ENCODE assay signal across 8 mouse cellular contexts in the genomic region with DNA sequence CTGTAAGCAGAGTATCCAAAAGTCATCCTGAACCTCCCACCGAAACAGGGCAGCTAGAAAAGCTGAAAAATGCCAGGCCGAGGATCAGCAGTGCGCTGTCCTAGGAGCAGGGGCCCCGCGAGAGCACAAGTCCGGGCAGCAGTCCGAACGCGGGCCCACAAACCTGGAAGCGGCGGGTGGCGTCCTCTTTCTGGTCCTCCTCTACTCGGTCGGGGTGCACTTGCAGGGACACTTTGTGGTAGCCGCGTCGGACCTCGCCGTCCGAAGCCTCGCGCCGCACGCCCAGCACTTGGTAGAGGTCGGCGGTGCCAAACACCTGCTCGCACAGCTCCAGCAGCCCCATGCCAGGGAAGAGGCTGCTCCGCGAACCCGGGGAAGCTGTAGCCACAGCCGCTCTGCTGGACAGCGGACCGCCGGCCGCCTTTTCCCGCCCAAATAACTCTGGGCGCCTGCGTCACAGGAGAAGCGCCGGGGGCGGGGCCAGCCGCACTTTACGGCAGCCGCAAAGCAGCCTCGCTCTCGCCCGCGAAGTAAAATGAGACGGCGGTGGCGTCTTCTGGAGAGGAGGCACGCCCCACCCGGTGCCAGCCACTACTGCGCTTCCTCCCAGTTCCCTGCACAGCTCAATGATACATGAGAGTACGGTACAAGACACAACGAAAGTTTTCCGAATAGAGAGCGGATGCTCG. TPM values are rescaled to one million over a fixed set of nuclear protein-coding genes. Genes with fewer than 3 reads are reported as not detected.
A peak's percentile ranks its signal among the peaks of the same experiment; 100 is the strongest.
DNase-seq lines count a peak whose midpoint lies in the region; ATAC-seq and TF ChIP-seq lines count a peak whose summit lies in the region.

A gene (minus strand): TSS at position 470 of the 689 bp plus-strand sequence.

- peaks cover 39 to 63% of the 10 kb centered on the region in 2 experiments for H3K36me3 ChIP-seq in CH12.LX (replicated peaks in 1 of 2; ENCODE audit: control insufficient read depth in 1 of 2, insufficient read depth in 1 of 2, low read length in 1 of 2)
- peaks cover 40% of the 10 kb centered on the region for H3K36me3 ChIP-seq in forebrain, embryonic 12.5 days (replicated peaks)
- peaks cover 33% of the 10 kb centered on the region for H3K36me3 ChIP-seq in liver, postnatal 0 days (replicated peaks; ENCODE audit: insufficient read depth, low read length)
- H3K36me3 ChIP-seq in neural tube, embryonic 14.5 days (ENCODE audit: control insufficient read depth, insufficient read depth, low read length), result peaks cover 6% of the 10 kb centered on the region; the same call in 1 of the 2 replicates

- H3K9ac ChIP-seq in CH12.LX (ENCODE audit: insufficient read depth, low read depth), result peak within 1 kb of the TSS; percentile 81
- H3K9ac ChIP-seq in forebrain, embryonic 12.5 days, result peak within 1 kb of the TSS; percentile 87
- H3K9ac ChIP-seq in liver, postnatal 0 days (replicated peaks), result peak within 1 kb of the TSS; percentile 85
- H3K9ac ChIP-seq in neural tube, embryonic 14.5 days (replicated peaks; ENCODE audit: low read depth, low read length), result peak within 1 kb of the TSS; percentile 52

- H3K4me2 ChIP-seq in CH12.LX (ENCODE audit: insufficient read depth, low read depth, poor library complexity, severe bottlenecking), result peak within 1 kb of the TSS; percentile 97
- H3K4me2 ChIP-seq in forebrain, embryonic 12.5 days, result peak within 1 kb of the TSS; percentile 83
- peak within 1 kb of the TSS; percentile 84 for H3K4me2 ChIP-seq in liver, postnatal 0 days (ENCODE audit: low read depth, low read length)
- H3K4me2 ChIP-seq in neural tube, embryonic 14.5 days (ENCODE audit: low read depth, low read length), result peak within 1 kb of the TSS; percentile 63

- peak within 1 kb of the TSS; percentile 70 for H3K27ac ChIP-seq in CH12.LX (ENCODE audit: insufficient read depth, low read depth)
- H3K27ac ChIP-seq in forebrain, embryonic 12.5 days, result peak within 1 kb of the TSS; percentile 80
- peak within 1 kb of the TSS; percentile 73 for H3K27ac ChIP-seq in liver, postnatal 0 days (ENCODE audit: low read depth)
- peak within 1 kb of the TSS; percentile 68; the same call in 1 of the 2 replicates for H3K27ac ChIP-seq in neural tube, embryonic 14.5 days (ENCODE audit: low read depth, low read length)

- H3K4me1 ChIP-seq in CH12.LX (ENCODE audit: control insufficient read depth in 1 of 2, insufficient read depth in 2 of 2), result peaks cover 15 to 49% of the 10 kb centered on the region in 2 experiments
- H3K4me1 ChIP-seq in forebrain, embryonic 12.5 days, result peaks cover 43% of the 10 kb centered on the region
- peaks cover 27% of the 10 kb centered on the region for H3K4me1 ChIP-seq in liver, postnatal 0 days (ENCODE audit: insufficient read depth)
- peaks cover 11% of the 10 kb centered on the region for H3K4me1 ChIP-seq in neural tube, embryonic 14.5 days (ENCODE audit: control insufficient read depth, insufficient read depth, low read length)

- peaks cover 54% of the 10 kb centered on the region for H3K79me2 ChIP-seq in CH12.LX (replicated peaks; ENCODE audit: control insufficient read depth, extremely low read depth, insufficient read depth, poor library complexity, severe bottlenecking)

- no peak for TF ChIP-seq CTCF in CH12.LX (conservative IDR thresholded peaks at IDR 0.05 in 1 of 2, IDR thresholded peaks at IDR 0.05 in 1 of 2; ENCODE audit: low read depth in 2 of 2, low read length in 2 of 2)
- no peak for TF ChIP-seq CTCF in liver, postnatal 0 days (IDR thresholded peaks at IDR 0.05; ENCODE audit: low read depth)

- H3K4me3 ChIP-seq in CH12.LX (replicated peaks in 1 of 3; ENCODE audit: low read depth in 2 of 3, low read length in 2 of 3, poor library complexity in 1 of 3), result peak within 1 kb of the TSS; percentile 75 to 95 (median 89)
- H3K4me3 ChIP-seq in forebrain, embryonic 12.5 days (replicated peaks), result peak within 1 kb of the TSS; percentile 81
- peak within 1 kb of the TSS; percentile 77 for H3K4me3 ChIP-seq in liver, postnatal 0 days (ENCODE audit: low read depth, low read length)
- peak within 1 kb of the TSS; percentile 62 for H3K4me3 ChIP-seq in neural tube, embryonic 14.5 days (ENCODE audit: low read depth, low read length)

- under 1% methylated on average over 59 of the region's 59 CpGs for WGBS in forebrain, embryonic 12.5 days
- WGBS in large intestine, adult 2 months, result under 1% methylated on average over 59 of the region's 59 CpGs
- under 1% methylated on average over 58 of the region's 59 CpGs for WGBS in liver, postnatal 0 days (ENCODE audit: insufficient replicate concordance)
- WGBS in neural tube, embryonic 14.5 days, result under 1% methylated on average over 59 of the region's 59 CpGs

- H3K27me3 ChIP-seq in CH12.LX (replicated peaks), result no peaks in the 10 kb centered on the region
- no peaks in the 10 kb centered on the region for H3K27me3 ChIP-seq in forebrain, embryonic 12.5 days
- H3K27me3 ChIP-seq in liver, postnatal 0 days (ENCODE audit: insufficient read depth, low read length), result no peaks in the 10 kb centered on the region
- no peaks in the 10 kb centered on the region for H3K27me3 ChIP-seq in neural tube, embryonic 14.5 days (ENCODE audit: control insufficient read depth, insufficient read depth, low read length)

- no peak for TF ChIP-seq RAD21 in CH12.LX (IDR thresholded peaks at IDR 0.05; ENCODE audit: low read depth, low read length)

- no peak for TF ChIP-seq EP300 in CH12.LX (IDR thresholded peaks at IDR 0.05; ENCODE audit: low read length)
- TF ChIP-seq EP300 in liver, postnatal 0 days (IDR thresholded peaks at IDR 0.05; ENCODE audit: low read depth), result no peak; the same call in 1 of the 2 replicates

- ATAC-seq in forebrain, embryonic 12.5 days (ENCODE audit: low FRiP score), result peak; percentile 78
- ATAC-seq in liver, postnatal 0 days, result peak; percentile 65
- peak; percentile 70 for ATAC-seq in neural tube, embryonic 14.5 days (ENCODE audit: low read depth)

- in situ Hi-C loops in CH12.LX (cut with MboI; ENCODE audit: low pct_ligation_motif_present, low pct_unique_long_range_greater_than_20kb, low sequenced_read_pairs), result loop anchor here (5.0 kb wide), 1 partner anchor 41 kb away; a partner anchor contains a TSS

- TF ChIP-seq POLR2A in CH12.LX (IDR thresholded peaks at IDR 0.05; ENCODE audit: low read depth, low read length), result peak; percentile 89

- dilution Hi-C loops in CH12.LX (cut with MboI; ENCODE audit: extremely low pct_ligation_motif_present, extremely low pct_unique_long_range_greater_than_20kb, low sequenced_read_pairs), result no loop called here

- peak; percentile 91 for DNase-seq in CH12.LX (ENCODE audit: extremely low read depth)
- peak; percentile 83 for DNase-seq in c-Kit-positive CD71-positive TER-119-negative erythroid progenitor cells, embryonic 14.5 days (ENCODE audit: low read depth)
- peak; percentile 97 for DNase-seq in heart, postnatal 10 days
- peak; percentile 57 for DNase-seq in large intestine, adult 2 months (ENCODE audit: low read depth, low spot score)
- peak; percentile 96 for DNase-seq in liver, postnatal 0 days
- peak; percentile 99 for DNase-seq in testis, postnatal 10 days (ENCODE audit: low spot score)

- H3K9me3 ChIP-seq in CH12.LX (replicated peaks; ENCODE audit: low read length), result no peaks in the 10 kb centered on the region
- no peaks in the 10 kb centered on the region for H3K9me3 ChIP-seq in forebrain, embryonic 12.5 days
- H3K9me3 ChIP-seq in liver, postnatal 0 days (ENCODE audit: low read length), result no peaks in the 10 kb centered on the region
- H3K9me3 ChIP-seq in neural tube, embryonic 14.5 days (ENCODE audit: control insufficient read depth, low read length), result no peaks in the 10 kb centered on the region

- intact Hi-C loops in heart, postnatal 10 days (cut with DNase I), result no loop called here

TF ChIP-seq in CH12.LX, 34 proteins besides CTCF, POLR2A, EP300 and RAD21:
- TF ChIP-seq NELFE (IDR thresholded peaks at IDR 0.05; ENCODE audit: low read depth, low read length) (peak; percentile 75), CHD2 (IDR thresholded peaks at IDR 0.05; ENCODE audit: low read length) (no peak), IRF4 (IDR thresholded peaks at IDR 0.05; ENCODE audit: low read depth, low read length) (peak; percentile 63), ETS1 (conservative IDR thresholded peaks at IDR 0.05; ENCODE audit: low read depth, low read length) (no peak), ELF1 (IDR thresholded peaks at IDR 0.05; ENCODE audit: low read depth, low read length) (peak; percentile 65), KAT2A (IDR thresholded peaks at IDR 0.05; ENCODE audit: insufficient replicate concordance, low read length) (peak; percentile 88; the same call in 1 of the 2 replicates), MXI1 (IDR thresholded peaks at IDR 0.05; ENCODE audit: low read depth, low read length) (peak; percentile 80), TCF12 (IDR thresholded peaks at IDR 0.05; ENCODE audit: low read depth, low read length) (peak; percentile 83), PAX5 (IDR thresholded peaks at IDR 0.05; ENCODE audit: low read length) (no peak), ZC3H11A (IDR thresholded peaks at IDR 0.05; ENCODE audit: low read depth, low read length) (no peak), GABPA (IDR thresholded peaks at IDR 0.05; ENCODE audit: insufficient replicate concordance, low read depth, low read length) (no peak), HCFC1 (IDR thresholded peaks at IDR 0.05; ENCODE audit: low read depth, low read length) (peak; percentile 86), MEF2A (IDR thresholded peaks at IDR 0.05; ENCODE audit: borderline replicate concordance, low read depth, low read length) (0 out of 2 replicates have a peak, but pooled peaks have one; percentile 39), SIN3A (IDR thresholded peaks at IDR 0.05; ENCODE audit: low read length) (peak; percentile 87), ZMIZ1 (IDR thresholded peaks at IDR 0.05; ENCODE audit: low read depth, low read length) (peak; percentile 93), E2F4 (IDR thresholded peaks at IDR 0.05; ENCODE audit: insufficient replicate concordance, low read depth, low read length) (peak; percentile 65; the same call in 1 of the 2 replicates), POLR2AphosphoS2 (IDR thresholded peaks at IDR 0.05; ENCODE audit: low read depth, low read length) (0 out of 2 replicates have a peak, but pooled peaks have one; percentile 18), NRF1 (IDR thresholded peaks at IDR 0.05; ENCODE audit: low read depth, low read length) (peak; percentile 78), JUN (IDR thresholded peaks at IDR 0.05; ENCODE audit: insufficient read depth, low read depth, low read length) (no peak)

RNA-seq across cellular contexts. Expression of the gene that starts here (rescaled TPM):
- total RNA-seq in CH12.LX (2012; rRNA removed), result 123 and 147 TPM in 2 replicates
- 223 and 261 TPM in 2 replicates for total RNA-seq in CH12.LX (2014; rRNA removed)
- polyA plus RNA-seq in CH12.LX (2012; ENCODE audit: insufficient read length, low read depth), result 166 and 208 TPM in 2 replicates
- polyA plus RNA-seq in forebrain, embryonic 12.5 days (2016; fragmentation: Nextera tagmentation; extraction: Ambion mirVana), result 288 and 299 TPM in 2 replicates
- total RNA-seq in heart, postnatal 10 days (2021), result 10 to 100 TPM; 19.7 to 24.5 TPM
- 14.7 and 20.4 TPM in 2 replicates for polyA plus RNA-seq in large intestine, adult 2 months (2012; rRNA removed)
- polyA plus RNA-seq in liver, postnatal 0 days (2015; fragmentation: Nextera tagmentation; extraction: Ambion mirVana), result 54.9 and 56.4 TPM in 2 replicates
- polyA plus RNA-seq in neural tube, embryonic 14.5 days (2014; fragmentation: Nextera tagmentation; extraction: Ambion mirVana), result 73.8 and 111 TPM in 2 replicates

Comparison
In these comparisons a context has a peak if more than half of its experiments do, and no peak if none do; other contexts are left out.
1. Peak in every context shown above with its lines: DNase-seq, ATAC-seq, H3K4me3 ChIP-seq and H3K27ac ChIP-seq.
2. RNA of the gene that starts here (total RNA-seq): 123 to 261 TPM in CH12.LX; 19.7 to 24.5 TPM in heart, postnatal 10 days; every median in the first group is over 4 times any median in the second.